Mouse (Mus musculus) CH12.LX (cell line): ENCODE data around the gene Ascl1. TPM values are rescaled to one million over a fixed set of nuclear protein-coding genes. Genes with fewer than 3 reads are reported as not detected.

Experiments used
- DNase-seq: peaks from one replicate; pipeline ENCODE4 v3.0.0-alpha.2; 2013; ENCODE audit errors: extremely low read depth
- H3K27ac ChIP-seq: 2 replicates; pipeline ENCODE4 v1.5.1; 2012; ENCODE audit warnings: low read depth, mild to moderate bottlenecking, control low read depth, moderate library complexity; ENCODE audit not compliant: insufficient read depth
- H3K27me3 ChIP-seq: replicated peaks from 2 replicates; pipeline ENCODE3; 2012; ENCODE audit warnings: inconsistent platforms
- H3K36me3 ChIP-seq, 2 experiments: replicated peaks in 1 of 2; 2 replicates each; pipeline versions ENCODE3 to v1.6.1; 2012; ENCODE audit warnings: inconsistent platforms in 1 of 2, low read length in 1 of 2, mild to moderate bottlenecking in 1 of 2, mixed read lengths in 1 of 2, moderate library complexity in 1 of 2; ENCODE audit not compliant: control insufficient read depth in 1 of 2, insufficient read depth in 1 of 2
- H3K4me1 ChIP-seq, 2 experiments: 2 replicates each; pipeline ENCODE4 v1.6.1; 2012; ENCODE audit warnings: inconsistent platforms in 1 of 2, moderate library complexity in 1 of 2; ENCODE audit not compliant: insufficient read depth in 2 of 2, control insufficient read depth in 1 of 2
- H3K4me2 ChIP-seq: 2 replicates; pipeline ENCODE4 v1.6.1; 2012; ENCODE audit warnings: low read depth, mild to moderate bottlenecking, control low read depth; ENCODE audit not compliant: poor library complexity, insufficient read depth, severe bottlenecking
- H3K4me3 ChIP-seq, 3 experiments: fragments of 150-350 bp in 1 of 3; sonication (generic) in 1 of 3; replicated peaks in 1 of 3; 2 replicates each; pipeline versions ENCODE3 to v1.5.1; 2011 to 2012; ENCODE audit warnings: low read depth in 2 of 3, low read length in 2 of 3, mild to moderate bottlenecking in 2 of 3, moderate library complexity in 2 of 3, control low read depth in 1 of 3, improper control_type of control experiment in 1 of 3, inconsistent platforms in 1 of 3, mixed read lengths in 1 of 3; ENCODE audit not compliant: poor library complexity in 1 of 3
- H3K79me2 ChIP-seq: replicated peaks from 2 replicates; pipeline ENCODE4 v1.6.1; 2012; ENCODE audit warnings: mild to moderate bottlenecking, moderate library complexity; ENCODE audit not compliant: control insufficient read depth, poor library complexity, insufficient read depth, severe bottlenecking; ENCODE audit errors: extremely low read depth
- H3K9ac ChIP-seq: 2 replicates; pipeline ENCODE4 v1.6.1; 2012; ENCODE audit warnings: low read depth, mild to moderate bottlenecking, control low read depth, moderate library complexity; ENCODE audit not compliant: insufficient read depth
- H3K9me3 ChIP-seq: replicated peaks from 2 replicates; pipeline ENCODE3; 2012; ENCODE audit warnings: low read length, inconsistent platforms, mixed read lengths
- CHD2 ChIP-seq: IDR thresholded peaks from 2 replicates; pipeline ENCODE4 v1.6.1; 2011; ENCODE audit warnings: low read length, improper control_type of control experiment
- CTCF ChIP-seq, 2 experiments: IDR thresholded peaks in 1 of 2; conservative IDR thresholded peaks in 1 of 2; 2 replicates each; pipeline ENCODE4 v1.5.1; 2011 to 2012; ENCODE audit warnings: low read depth in 2 of 2, low read length in 2 of 2, improper control_type of control experiment in 1 of 2, inconsistent platforms in 1 of 2, mild to moderate bottlenecking in 1 of 2, moderate library complexity in 1 of 2
- E2F4 ChIP-seq: IDR thresholded peaks from 2 replicates; pipeline ENCODE4 v1.6.1; 2011; ENCODE audit warnings: low read depth, low read length, improper control_type of control experiment; ENCODE audit not compliant: insufficient replicate concordance
- ELF1 ChIP-seq: IDR thresholded peaks from 2 replicates; pipeline ENCODE4 v1.6.1; 2014; ENCODE audit warnings: low read depth, mild to moderate bottlenecking, inconsistent platforms, low read length, improper control_type of control experiment
- EP300 ChIP-seq: IDR thresholded peaks from 2 replicates; pipeline ENCODE4 v1.6.1; 2011; ENCODE audit warnings: low read length, improper control_type of control experiment
- ETS1 ChIP-seq: conservative IDR thresholded peaks from 2 replicates; pipeline ENCODE4 v1.6.1; 2012; ENCODE audit warnings: low read depth, mild to moderate bottlenecking, inconsistent platforms, low read length, improper control_type of control experiment, moderate library complexity
- GABPA ChIP-seq: IDR thresholded peaks from 2 replicates; pipeline ENCODE4 v1.6.1; 2012; ENCODE audit warnings: low read depth, low read length, improper control_type of control experiment, inconsistent platforms; ENCODE audit not compliant: insufficient replicate concordance
- IRF4 ChIP-seq: IDR thresholded peaks from 2 replicates; pipeline ENCODE4 v1.6.1; 2014; ENCODE audit warnings: low read depth, mild to moderate bottlenecking, inconsistent platforms, low read length, improper control_type of control experiment
- MAFK ChIP-seq: IDR thresholded peaks from 2 replicates; pipeline ENCODE4 v1.6.1; 2011; ENCODE audit warnings: low read length, improper control_type of control experiment; ENCODE audit not compliant: insufficient replicate concordance
- MAX ChIP-seq: IDR thresholded peaks from 2 replicates; pipeline ENCODE4 v1.6.1; 2011; ENCODE audit warnings: low read length, improper control_type of control experiment
- MEF2A ChIP-seq: IDR thresholded peaks from 2 replicates; pipeline ENCODE4 v1.6.1; 2014; ENCODE audit warnings: low read depth, mild to moderate bottlenecking, inconsistent platforms, low read length, improper control_type of control experiment, borderline replicate concordance
- MYC ChIP-seq: IDR thresholded peaks from 2 replicates; pipeline ENCODE4 v1.6.1; 2011; ENCODE audit warnings: low read depth, mild to moderate bottlenecking, improper control_type of control experiment, low read length
- POLR2A ChIP-seq: IDR thresholded peaks from 2 replicates; pipeline ENCODE4 v1.6.1; 2011; ENCODE audit warnings: low read depth, mild to moderate bottlenecking, improper control_type of control experiment, low read length
- POLR2AphosphoS2 ChIP-seq: IDR thresholded peaks from 2 replicates; pipeline ENCODE4 v1.6.1; 2011; ENCODE audit warnings: low read depth, low read length, improper control_type of control experiment
- RCOR1 ChIP-seq: conservative IDR thresholded peaks from 2 replicates; pipeline ENCODE4 v1.6.1; 2012; ENCODE audit warnings: low read depth, mild to moderate bottlenecking, inconsistent platforms, low read length, improper control_type of control experiment
- SMC3 ChIP-seq: IDR thresholded peaks from 2 replicates; pipeline ENCODE4 v1.6.1; 2011; ENCODE audit warnings: low read depth, low read length, improper control_type of control experiment
- TBP ChIP-seq: conservative IDR thresholded peaks from 2 replicates; pipeline ENCODE4 v1.6.1; 2011; ENCODE audit warnings: low read depth, low read length, improper control_type of control experiment
- UBTF ChIP-seq: IDR thresholded peaks from 2 replicates; pipeline ENCODE4 v1.6.1; 2012; ENCODE audit warnings: low read depth, mild to moderate bottlenecking, inconsistent platforms, low read length, improper control_type of control experiment, moderate library complexity
- USF1 ChIP-seq: IDR thresholded peaks from 2 replicates; pipeline ENCODE4 v1.6.1; 2014; ENCODE audit warnings: low read depth, mild to moderate bottlenecking, inconsistent platforms, low read length, improper control_type of control experiment
- ZMIZ1 ChIP-seq: IDR thresholded peaks from 2 replicates; pipeline ENCODE4 v1.6.1; 2012; ENCODE audit warnings: low read depth, mild to moderate bottlenecking, inconsistent platforms, low read length, improper control_type of control experiment
- dilution Hi-C: fragments of 300-500 bp; cut with MboI; formaldehyde crosslinking; loops from 2 replicates; pipeline ENCODE4 v1.14.3; 2020; ENCODE audit warnings: low sequenced_read_pairs; ENCODE audit not compliant: extremely low pct_unique_long_range_greater_than_20kb, extremely low pct_ligation_motif_present
- in situ Hi-C: fragments of 300-500 bp; cut with MboI; formaldehyde crosslinking; loops from 3 replicates; pipeline ENCODE4 v1.14.3; 2019; ENCODE audit warnings: low sequenced_read_pairs, low pct_ligation_motif_present, low pct_unique_long_range_greater_than_20kb, mixed read lengths
- polyA plus RNA-seq: library from polyadenylated mRNA; unstranded; fragments of >175 nt; gene quantifications from 2 replicates; pipeline ENCODE4 v1.2.1, GENCODE M21; 2012; ENCODE audit warnings: low read depth; ENCODE audit not compliant: insufficient read length
- total RNA-seq, 2 experiments: library from RNA; depleted of rRNA; stranded (reverse); fragments of 300-350 nt in 1 of 2; fragments of >200 nt in 1 of 2; gene quantifications; 2 replicates each; pipeline ENCODE4 v1.2.3; 2012 to 2014

Ascl1 gene
- total and polyA plus RNA-seq, 3 experiments = not detected

DNA sequence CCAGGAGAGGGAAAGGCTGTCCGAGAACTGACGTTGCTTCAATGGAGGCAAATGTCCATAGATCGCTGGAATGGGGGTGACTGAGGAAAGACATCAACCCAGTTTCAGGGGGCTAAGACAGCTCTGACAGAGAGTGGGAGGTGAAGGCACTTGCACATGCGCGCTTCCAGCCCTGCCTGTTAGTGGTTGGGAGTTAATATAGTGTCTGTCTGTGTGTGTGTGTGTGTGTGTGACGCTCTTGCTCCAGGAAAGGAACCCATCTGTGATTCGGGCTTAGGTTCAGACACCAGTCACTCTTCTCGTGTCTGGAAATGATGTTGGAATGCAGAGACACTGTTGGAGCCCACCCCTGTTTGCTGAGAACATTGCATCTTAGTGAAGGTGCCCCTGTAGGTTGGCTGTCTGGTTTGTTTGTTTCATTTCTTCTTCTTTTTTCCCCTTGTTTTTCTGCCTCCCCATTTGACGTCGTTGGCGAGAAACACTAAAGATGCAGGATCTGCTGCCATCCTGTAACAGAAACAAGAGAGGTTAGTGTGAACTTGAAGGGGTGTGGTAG lies 1.9 kb downstream of the Ascl1 start:
- H3K79me2 ChIP-seq = no peaks in the 10 kb centered on the region
- dilution Hi-C loops = no loop called here
- no peak overlapping the region for H3K4me2 ChIP-seq
- no peaks in the 10 kb centered on the region for H3K27me3 ChIP-seq
- in situ Hi-C loops = no loop called here
- no peak overlapping the region for H3K9ac ChIP-seq
- no peak for TF ChIP-seq E2F4
- no peak for TF ChIP-seq EP300
- TF ChIP-seq MYC = no peak
- TF ChIP-seq ETS1 = no peak
- TF ChIP-seq POLR2A = no peak
- TF ChIP-seq POLR2AphosphoS2 = no peak
- TF ChIP-seq TBP = no peak
- TF ChIP-seq CHD2 = no peak
- no peak for TF ChIP-seq RCOR1
- no peak for TF ChIP-seq SMC3
- TF ChIP-seq ZMIZ1 = no peak
- no peak for TF ChIP-seq MEF2A
- TF ChIP-seq IRF4 = no peak
- TF ChIP-seq CTCF (conservative IDR thresholded peaks at IDR 0.05 in 1 of 2, IDR thresholded peaks at IDR 0.05 in 1 of 2; ENCODE audit: low read depth in 2 of 2, low read length in 2 of 2) = no peak
- no peak for TF ChIP-seq USF1
- H3K4me3 ChIP-seq = no peak overlapping the region
- H3K9me3 ChIP-seq = peaks cover 8% of the 10 kb centered on the region
- DNase-seq = no peak
- H3K4me1 ChIP-seq = no peaks in the 10 kb centered on the region
- no peak overlapping the region for H3K27ac ChIP-seq
- no peaks in the 10 kb centered on the region for H3K36me3 ChIP-seq

DNA sequence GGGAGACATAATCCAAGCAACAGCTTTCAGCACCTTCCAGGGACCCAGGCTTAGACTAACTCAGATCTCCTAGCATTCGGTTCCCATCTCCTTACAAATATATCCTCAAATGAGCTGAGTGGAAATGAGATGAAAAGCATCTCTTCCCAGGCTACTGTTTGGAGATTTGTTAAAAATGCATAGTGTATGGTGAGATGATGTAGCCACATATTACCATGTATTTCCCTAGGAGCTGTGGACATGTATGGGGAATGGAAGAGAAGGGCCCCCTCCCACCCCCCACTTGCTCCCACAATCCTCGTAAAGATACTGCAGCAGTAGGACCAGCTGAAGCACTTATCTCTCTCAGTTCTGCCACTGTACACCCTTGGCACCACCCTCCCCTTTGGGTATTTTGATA lies 3.1 kb downstream of the Ascl1 start:
- H3K27me3 ChIP-seq = no peaks in the 10 kb centered on the region
- no peak overlapping the region for H3K27ac ChIP-seq
- TF ChIP-seq IRF4 (no peak), UBTF (no peak), EP300 (no peak), GABPA (no peak), ELF1 (no peak), CHD2 (no peak), MAFK (no peak), MEF2A (no peak), MAX (no peak)
- peaks cover 8% of the 10 kb centered on the region for H3K9me3 ChIP-seq
- H3K4me1 ChIP-seq = no peaks in the 10 kb centered on the region
- in situ Hi-C loops = no loop called here
- dilution Hi-C loops = no loop called here
- H3K4me2 ChIP-seq = no peak overlapping the region
- H3K79me2 ChIP-seq = no peaks in the 10 kb centered on the region
- no peak overlapping the region for H3K4me3 ChIP-seq
- no peak overlapping the region for H3K9ac ChIP-seq
- H3K36me3 ChIP-seq = no peaks in the 10 kb centered on the region
- DNase-seq = no peak
